In the genomic region with DNA sequence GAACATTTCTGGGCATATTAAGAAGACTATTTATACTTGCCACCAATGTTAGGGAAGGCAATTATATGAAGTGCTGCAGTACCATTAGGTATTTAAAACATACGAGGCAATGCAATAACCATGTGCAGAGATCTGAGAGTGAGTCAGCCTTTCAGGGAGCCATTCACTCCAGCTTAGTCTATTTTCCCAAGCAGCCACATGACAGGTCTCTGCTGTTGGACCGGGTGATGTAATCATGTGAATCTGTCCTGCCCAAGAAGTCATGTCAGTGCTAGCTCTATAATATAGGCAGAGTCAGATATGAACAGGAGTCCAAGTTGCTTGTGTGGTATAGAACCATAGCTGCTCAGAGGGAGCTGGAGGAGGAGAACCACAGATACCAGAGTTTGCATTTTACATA, we compare ENCODE assay signal across 24 mouse cellular contexts.
DNase-seq lines count a peak whose midpoint lies in the region; ATAC-seq and TF ChIP-seq lines count a peak whose summit lies in the region.
"Had no signal": no experiment of that assay in that cellular context is flagged by ENCODE, and none has a peak within 500 bp of the region (broad histone marks: within the 10 kb centered on the region; RNA-seq: fewer than 3 reads in every experiment).

No protein-coding gene starts in this region.

- H3K4me1 ChIP-seq in intestine, embryonic 15.5 days (replicated peaks): no peaks in the 10 kb centered on the region
- H3K4me1 ChIP-seq in kidney, embryonic 16.5 days (ENCODE audit: insufficient read depth, low read length): 0 out of 2 replicates have a peak, but pooled peaks cover 5% of the 10 kb centered on the region
- H3K4me1 ChIP-seq: limb, embryonic 13.5 days; lung, embryonic 15.5 days had no signal

- DNase-seq in 3134 (ENCODE audit: extremely low read depth, insufficient read length, low spot score) (peak; percentile 17), 416B (ENCODE audit: low read depth) (peak; percentile 39), adipocyte (ENCODE audit: low spot score) (peak; percentile 31)
- no peak for DNase-seq in urinary bladder, adult 2 months (ENCODE audit: low spot score)
- DNase-seq in frontal cortex, postnatal 14 days (ENCODE audit: low spot score in 2 of 2): no peak
- no peak for DNase-seq in gastrocnemius, adult 2 months
- DNase-seq: adrenal gland, postnatal 14 days; cerebellum, adult 2 months; cerebellum, postnatal 14 days; gastrocnemius, postnatal 10 days; kidney, adult 2 months; kidney, postnatal 25 days; lung, postnatal 4 days; retina, postnatal 1 day; right cerebral cortex, postnatal 14 days had no signal

- intact Hi-C loops in gastrocnemius, adult 2 months (cut with DNase I): no loop called here

- H3K4me2 ChIP-seq in intestine, embryonic 15.5 days (replicated peaks): no peak overlapping the region
- no peak overlapping the region for H3K4me2 ChIP-seq in kidney, embryonic 16.5 days (replicated peaks; ENCODE audit: low read depth, low read length)
- H3K4me2 ChIP-seq: heart, embryonic 13.5 days; hindbrain, embryonic 14.5 days; limb, embryonic 13.5 days; liver, embryonic 11.5 days; lung, embryonic 15.5 days; midbrain, embryonic 13.5 days had no signal

- H3K27ac ChIP-seq in intestine, embryonic 15.5 days: no peak overlapping the region
- no peak overlapping the region for H3K27ac ChIP-seq in kidney, embryonic 16.5 days (ENCODE audit: low read length)
- no peak overlapping the region for H3K27ac ChIP-seq in gastrocnemius, adult 2 months
- H3K27ac ChIP-seq: heart, embryonic 13.5 days; hindbrain, embryonic 14.5 days; limb, embryonic 13.5 days; lung, embryonic 15.5 days; midbrain, embryonic 13.5 days had no signal

- no peak for TF ChIP-seq CTCF in gastrocnemius, adult 2 months (IDR thresholded peaks at IDR 0.05)

- no peak overlapping the region for H3K9ac ChIP-seq in intestine, embryonic 15.5 days
- no peak overlapping the region for H3K9ac ChIP-seq in kidney, embryonic 16.5 days (replicated peaks; ENCODE audit: low read length)
- H3K9ac ChIP-seq: heart, embryonic 13.5 days; hindbrain, embryonic 14.5 days; limb, embryonic 13.5 days; lung, embryonic 15.5 days; midbrain, embryonic 13.5 days had no signal

- no peaks in the 10 kb centered on the region for H3K27me3 ChIP-seq in intestine, embryonic 15.5 days (replicated peaks)
- H3K27me3 ChIP-seq in kidney, embryonic 16.5 days (ENCODE audit: insufficient read depth, low read length): no peaks in the 10 kb centered on the region
- H3K27me3 ChIP-seq: heart, embryonic 13.5 days; limb, embryonic 13.5 days; lung, embryonic 15.5 days; midbrain, embryonic 13.5 days had no signal

- no peak overlapping the region for H3K4me3 ChIP-seq in intestine, embryonic 15.5 days (replicated peaks)
- no peak overlapping the region for H3K4me3 ChIP-seq in kidney, embryonic 16.5 days (ENCODE audit: low read length)
- H3K4me3 ChIP-seq in gastrocnemius, adult 2 months: no peak overlapping the region
- H3K4me3 ChIP-seq: heart, embryonic 13.5 days; limb, embryonic 13.5 days; lung, embryonic 15.5 days; midbrain, embryonic 13.5 days had no signal

- no peaks in the 10 kb centered on the region for H3K9me3 ChIP-seq in intestine, embryonic 15.5 days
- H3K9me3 ChIP-seq in kidney, embryonic 16.5 days (ENCODE audit: low read length): no peaks in the 10 kb centered on the region
- H3K9me3 ChIP-seq: heart, embryonic 13.5 days; limb, embryonic 13.5 days; lung, embryonic 15.5 days; midbrain, embryonic 13.5 days had no signal

- peak; percentile 73 for ATAC-seq in intestine, embryonic 15.5 days
- ATAC-seq in kidney, embryonic 16.5 days (ENCODE audit: low FRiP score, low TSS enrichment): no peak
- ATAC-seq: forebrain, embryonic 16.5 days; midbrain, embryonic 13.5 days had no signal

- H3K36me3 ChIP-seq in intestine, embryonic 15.5 days: no peaks in the 10 kb centered on the region
- H3K36me3 ChIP-seq in kidney, embryonic 16.5 days (ENCODE audit: insufficient read depth, low read length): no peaks in the 10 kb centered on the region
- H3K36me3 ChIP-seq: heart, embryonic 13.5 days; limb, embryonic 13.5 days; lung, embryonic 15.5 days; midbrain, embryonic 13.5 days had no signal

- 56% methylated on average over 2 of the region's 2 CpGs for WGBS in intestine, embryonic 15.5 days
- WGBS in kidney, embryonic 16.5 days: 70% methylated on average over 2 of the region's 2 CpGs

Comparison
In these comparisons a context has a peak if more than half of its experiments do, and no peak if none do; other contexts are left out.
1. DNase-seq: peak in 3134 (single experiment), 416B (single experiment) and adipocyte (single experiment); none in urinary bladder, adult 2 months (single experiment), frontal cortex, postnatal 14 days (0 of 2) and gastrocnemius, adult 2 months (single experiment).